Mouse (Mus musculus) embryonic fibroblast, embryonic 13.5 days (primary cell): ENCODE results near the gene Aldh4a1.

Experiments
- CTCF ChIP-seq: IDR thresholded peaks from 2 replicates; pipeline ENCODE4 v1.5.1; 2011; ENCODE audit warnings: mild to moderate bottlenecking, control low read depth, low read length, moderate library complexity, borderline replicate concordance; ENCODE audit not compliant: insufficient read depth
- POLR2A ChIP-seq: IDR thresholded peaks from 2 replicates; pipeline ENCODE4 v1.6.1; 2011; ENCODE audit warnings: low read depth, mild to moderate bottlenecking, control low read depth, low read length, moderate library complexity

GRCm38 (mm10) chr4:139610954-139611353 is 11.7 kb upstream of the Aldh4a1 start:
- TF ChIP-seq CTCF, result no peak
- TF ChIP-seq POLR2A, result no peak
